Mouse (Mus musculus) midbrain, embryonic 15.5 days (tissue): ENCODE results near the gene Ppp3cb. TPM values are rescaled to one million over a fixed set of nuclear protein-coding genes. Genes with fewer than 3 reads are reported as not detected.
A peak's percentile ranks its signal among the peaks of the same experiment; 100 is the strongest.

ENCODE experiments used
- ATAC-seq: fragments of 200-750 bp; cut with Nextera tagmentation; replicated peaks from 2 replicates; pipeline ENCODE4 v1.8.0; 2017; ENCODE audit warnings: moderate TSS enrichment
- H3K27ac ChIP-seq: fragments of 300-500 bp; sonication (generic); 2 replicates; pipeline ENCODE4 v1.5.1; 2015; ENCODE audit warnings: mild to moderate bottlenecking, inconsistent platforms
- H3K27me3 ChIP-seq: fragments of 300-500 bp; sonication (generic); replicated peaks from 2 replicates; pipeline ENCODE4 v1.6.1; 2015; ENCODE audit warnings: inconsistent platforms
- H3K36me3 ChIP-seq: fragments of 300-500 bp; sonication (generic); replicated peaks from 2 replicates; pipeline ENCODE4 v1.6.1; 2015; ENCODE audit warnings: inconsistent platforms
- H3K4me1 ChIP-seq: fragments of 300-500 bp; sonication (generic); 2 replicates; pipeline ENCODE4 v1.6.1; 2015; ENCODE audit warnings: inconsistent platforms
- H3K4me2 ChIP-seq: fragments of 300-500 bp; sonication (generic); 2 replicates; pipeline ENCODE4 v1.6.1; 2015; ENCODE audit warnings: inconsistent platforms, mild to moderate bottlenecking, moderate library complexity
- H3K4me3 ChIP-seq: fragments of 300-500 bp; sonication (generic); 2 replicates; pipeline ENCODE4 v1.5.1; 2015; ENCODE audit warnings: mild to moderate bottlenecking, inconsistent platforms
- H3K9ac ChIP-seq: fragments of 300-500 bp; sonication (generic); 2 replicates; pipeline ENCODE4 v1.6.1; 2015; ENCODE audit warnings: mild to moderate bottlenecking, inconsistent platforms
- H3K9me3 ChIP-seq: fragments of 300-500 bp; sonication (generic); 2 replicates; pipeline ENCODE4 v1.6.1; 2016; ENCODE audit warnings: inconsistent platforms
- WGBS: fragments of 180-500 bp; shearing (Covaris S2); methylation state at CpG from one replicate; pipeline ENCODE4 v1.1.7; 2015; ENCODE audit warnings: mixed read lengths; 5-methylcytosine and 5-hydroxymethylcytosine counted together
- polyA plus RNA-seq: library from polyadenylated mRNA; unstranded; fragments of >200 nt; fragmentation: Nextera tagmentation; extraction: Ambion mirVana; gene quantifications from 2 replicates; pipeline ENCODE4 v1.2.1, GENCODE M21; 2015

The Ppp3cb gene
- polyA plus RNA-seq, 1 experiment from 2014 or later: 95.9 TPM

DNA sequence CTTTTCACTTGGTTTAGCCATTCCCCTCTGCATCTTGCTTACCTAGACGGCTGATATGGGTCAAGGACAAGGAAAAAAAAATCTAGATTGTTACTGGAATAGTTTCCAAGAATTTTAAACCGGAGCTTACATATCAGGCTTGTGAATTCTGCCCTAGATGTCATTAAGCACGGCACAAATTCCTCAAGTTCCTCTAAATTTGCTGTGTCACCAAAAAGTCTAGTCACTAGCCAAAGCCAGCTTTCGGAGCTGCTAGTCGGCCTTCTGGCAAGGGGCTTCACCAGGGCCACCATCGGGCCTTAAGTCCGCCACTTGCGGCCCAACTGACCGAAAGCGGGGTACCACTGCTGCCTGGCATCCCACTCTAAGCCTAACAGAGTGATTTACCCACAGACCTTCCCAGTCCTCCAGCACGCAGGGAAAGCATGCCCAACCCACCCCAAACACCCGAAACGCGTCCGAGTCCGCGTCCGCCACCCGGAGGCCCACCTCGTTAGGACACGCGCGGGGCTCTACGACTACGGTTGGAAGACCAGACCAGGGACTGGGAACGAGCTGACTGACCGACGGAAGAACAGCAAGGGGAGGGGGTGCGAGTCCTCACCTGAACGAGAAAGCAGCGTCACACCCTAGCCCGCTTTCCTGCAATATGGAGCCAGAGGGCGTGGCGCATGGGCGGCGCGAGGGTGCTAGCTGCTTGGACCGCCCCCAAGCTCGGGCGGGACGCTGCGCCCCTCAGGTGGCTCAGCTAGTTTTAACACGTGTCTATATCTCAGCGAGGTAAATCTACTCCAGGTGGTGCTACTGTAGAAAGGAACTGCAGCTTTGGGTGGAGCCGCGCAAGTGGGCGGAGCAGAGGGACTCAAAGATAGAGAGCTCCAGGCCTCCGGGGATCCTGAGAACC lies 66.8 kb downstream of the Ppp3cb start, which contains the start of gene Anxa7:
Gene Anxa7, minus strand, starts transcription at position 843 of the 904 bp plus-strand sequence.
- Histone ChIP-seq H3K4me2 (peak within 1 kb of the TSS; percentile 73), H3K4me3 (peak within 1 kb of the TSS; percentile 57), H3K4me1 (peaks cover 9% of the 10 kb centered on the region), H3K9ac (peak within 1 kb of the TSS; percentile 46), H3K36me3 (no peaks in the 10 kb centered on the region), H3K27ac (no peak within 1 kb of the TSS), H3K27me3 (no peaks in the 10 kb centered on the region), H3K9me3 (no peaks in the 10 kb centered on the region)
- 2% methylated on average over 48 of the region's 48 CpGs for WGBS
- ATAC-seq: peak; percentile 86

DNA sequence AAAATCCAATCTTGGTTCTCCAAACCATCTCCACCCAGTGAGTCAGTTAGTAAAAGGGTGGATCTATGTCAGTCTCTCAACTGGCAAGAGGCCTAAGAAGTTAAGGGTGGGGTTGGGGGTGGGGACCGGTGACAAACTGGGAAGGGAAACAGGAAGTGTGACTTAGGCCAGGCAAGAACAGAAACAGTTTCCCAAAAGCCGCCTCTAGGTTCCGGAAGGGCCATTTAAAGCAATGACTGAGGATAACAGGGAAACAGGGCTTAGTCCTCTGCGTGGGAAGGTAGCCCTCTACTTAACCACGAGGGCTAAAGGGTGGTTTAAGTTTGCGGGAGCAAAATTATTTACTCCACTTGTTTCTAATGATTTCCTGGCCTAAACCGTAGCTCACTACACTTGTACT lies 67.6 kb downstream of the Ppp3cb start:
- no peak for ATAC-seq
- H3K4me2 ChIP-seq: peak overlapping the region; percentile 73
- H3K27me3 ChIP-seq: no peaks in the 10 kb centered on the region
- H3K36me3 ChIP-seq: no peaks in the 10 kb centered on the region
- H3K4me1 ChIP-seq: peaks cover 9% of the 10 kb centered on the region
- H3K4me3 ChIP-seq: peak overlapping the region; percentile 57
- H3K9me3 ChIP-seq: no peaks in the 10 kb centered on the region
- no peak overlapping the region for H3K27ac ChIP-seq
- 35% methylated on average over 7 of the region's 7 CpGs for WGBS
- H3K9ac ChIP-seq: peak overlapping the region; percentile 46; the same call in 1 of the 2 replicates

DNA sequence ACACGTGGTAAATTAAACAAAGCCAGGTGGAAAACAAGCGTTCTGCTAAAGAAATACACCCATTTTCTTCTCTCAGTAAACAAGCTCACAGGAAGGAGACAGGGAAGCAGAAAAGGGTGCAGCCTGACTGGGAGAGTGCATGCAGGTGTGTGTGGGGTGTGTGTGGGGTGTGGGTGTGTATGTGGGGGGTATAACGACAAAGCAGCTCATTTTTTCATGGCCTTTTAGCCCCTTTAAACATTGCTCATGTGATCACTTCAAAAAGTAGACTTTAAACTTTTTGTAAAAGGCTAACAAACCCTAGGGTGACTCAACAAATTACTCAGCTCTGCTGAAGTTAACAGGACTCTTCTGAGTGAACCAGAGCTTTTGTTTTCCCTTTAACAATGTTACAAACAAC lies 68.0 kb downstream of the Ppp3cb start:
- H3K4me3 ChIP-seq: no peak overlapping the region
- H3K27me3 ChIP-seq: no peaks in the 10 kb centered on the region
- no peak overlapping the region for H3K27ac ChIP-seq
- H3K36me3 ChIP-seq: no peaks in the 10 kb centered on the region
- H3K9ac ChIP-seq: no peak overlapping the region
- WGBS: 64% methylated on average over 3 of the region's 3 CpGs
- ATAC-seq: no peak
- H3K4me1 ChIP-seq: peaks cover 9% of the 10 kb centered on the region
- H3K9me3 ChIP-seq: no peaks in the 10 kb centered on the region
- H3K4me2 ChIP-seq: no peak overlapping the region

DNA sequence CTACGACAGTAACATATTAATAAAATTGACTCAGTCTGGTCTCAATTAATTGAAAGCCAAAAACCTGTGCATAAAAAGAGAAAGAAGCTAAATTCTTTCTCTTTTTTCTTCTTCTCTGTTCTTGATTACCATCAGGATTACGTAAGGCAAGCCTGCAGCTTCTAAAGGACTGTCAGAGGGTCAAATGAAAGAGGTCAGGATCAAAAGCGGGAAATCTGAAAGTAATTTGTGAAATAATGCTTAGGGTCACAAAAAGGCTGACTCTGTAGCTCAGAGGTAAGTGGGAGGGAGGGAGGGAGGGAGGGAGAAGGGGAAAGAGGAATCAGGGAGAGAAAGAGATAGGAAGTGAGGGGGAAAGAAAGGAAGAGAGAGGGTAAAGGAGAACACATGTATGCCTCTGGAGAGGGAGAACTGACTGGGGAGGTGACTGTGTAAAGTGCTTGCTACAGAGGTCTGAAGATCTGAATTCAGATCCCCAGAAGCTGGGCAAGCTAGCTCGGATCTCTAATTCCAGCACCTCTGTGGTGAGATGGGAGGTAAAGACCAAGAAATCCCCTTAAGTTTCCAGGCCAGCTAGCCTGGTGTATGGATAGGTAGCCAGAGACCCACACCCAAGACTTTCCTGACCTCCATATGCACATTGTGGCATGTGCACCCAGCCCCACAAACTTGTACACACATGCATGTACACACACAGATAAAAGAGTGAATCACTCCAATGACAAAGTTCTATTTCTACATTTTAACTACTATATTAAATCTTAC lies 68.9 kb downstream of the Ppp3cb start:
- 45% methylated on average over 4 of the region's 4 CpGs for WGBS
- Histone ChIP-seq H3K4me1 (peaks cover 9% of the 10 kb centered on the region), H3K36me3 (no peaks in the 10 kb centered on the region), H3K27ac (no peak overlapping the region), H3K9me3 (no peaks in the 10 kb centered on the region), H3K4me2 (no peak overlapping the region), H3K9ac (no peak overlapping the region), H3K27me3 (no peaks in the 10 kb centered on the region), H3K4me3 (no peak overlapping the region)
- ATAC-seq: no peak

DNA sequence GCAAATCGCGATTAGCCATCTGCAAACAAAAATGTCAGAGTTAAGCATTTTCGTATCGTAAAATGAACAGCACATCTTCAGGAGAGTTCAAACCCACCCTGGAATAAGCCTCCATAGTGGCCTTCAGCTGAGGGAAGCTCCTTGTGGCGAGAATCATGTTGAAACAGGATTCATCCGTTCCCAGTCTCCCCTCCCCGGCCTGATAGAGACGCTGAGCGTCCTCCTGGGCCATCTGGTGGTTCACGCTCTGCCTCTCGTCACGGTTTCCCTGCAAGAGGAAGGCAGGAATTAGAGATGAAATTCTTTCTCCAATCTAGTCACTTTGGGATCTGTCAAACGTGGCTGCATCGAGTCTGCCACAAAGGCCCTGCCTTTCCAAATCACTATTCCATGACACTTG lies 86.2 kb downstream of the Ppp3cb start:
- Histone ChIP-seq H3K27me3 (no peaks in the 10 kb centered on the region), H3K9me3 (no peaks in the 10 kb centered on the region), H3K4me1 (no peaks in the 10 kb centered on the region), H3K4me3 (no peak overlapping the region), H3K27ac (no peak overlapping the region), H3K36me3 (no peaks in the 10 kb centered on the region), H3K4me2 (no peak overlapping the region), H3K9ac (no peak overlapping the region)
- ATAC-seq: no peak
- WGBS: 85% methylated on average over 14 of the region's 14 CpGs

DNA sequence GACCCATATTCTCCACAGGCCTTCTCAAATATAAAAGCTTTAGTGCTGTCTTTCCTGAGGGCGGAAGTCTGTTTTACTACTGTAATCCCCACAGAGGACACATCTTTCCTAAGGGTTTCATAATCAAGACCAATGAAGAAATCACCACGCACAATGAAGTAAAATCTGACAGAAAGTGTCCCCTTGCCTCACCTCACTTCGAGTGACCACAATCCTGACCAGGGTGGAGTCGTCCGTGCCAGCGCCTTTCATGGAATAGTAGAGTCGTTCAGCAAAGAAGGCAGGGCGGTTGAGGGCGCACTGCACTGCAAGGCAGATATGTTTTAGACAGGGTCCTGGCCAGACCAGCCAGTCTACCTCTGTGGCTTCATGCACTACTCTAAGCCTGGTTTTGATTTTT lies 88.0 kb downstream of the Ppp3cb start:
- Histone ChIP-seq H3K27me3 (no peaks in the 10 kb centered on the region), H3K4me3 (no peak overlapping the region), H3K27ac (no peak overlapping the region), H3K4me1 (no peaks in the 10 kb centered on the region), H3K36me3 (no peaks in the 10 kb centered on the region), H3K4me2 (no peak overlapping the region), H3K9me3 (no peaks in the 10 kb centered on the region), H3K9ac (no peak overlapping the region)
- no peak for ATAC-seq
- WGBS: 95% methylated on average over 9 of the region's 9 CpGs

DNA sequence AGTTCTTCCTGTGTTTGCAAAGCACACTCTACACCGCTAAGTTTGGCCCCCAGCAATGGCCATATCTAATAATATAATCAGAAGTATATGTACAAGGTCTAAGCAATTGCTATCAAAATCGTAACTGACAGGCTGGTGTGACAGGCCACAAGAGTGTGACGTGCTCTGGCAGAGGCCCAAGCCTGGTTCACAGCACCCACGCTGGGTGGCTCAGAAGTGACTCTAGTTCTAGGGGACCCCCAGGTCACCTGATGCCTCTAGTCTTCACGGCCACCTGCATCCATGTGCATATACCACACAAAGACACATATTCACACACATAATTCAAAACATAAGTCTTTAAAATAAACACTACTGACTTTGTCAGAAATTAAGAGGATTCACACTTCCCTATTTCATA lies 93.4 kb downstream of the Ppp3cb start:
- 0 out of 2 replicates have a peak, but pooled peaks cover 10% of the 10 kb centered on the region for H3K4me1 ChIP-seq
- WGBS: 95% methylated on average over 5 of the region's 5 CpGs
- H3K27me3 ChIP-seq: no peaks in the 10 kb centered on the region
- no peak overlapping the region for H3K4me2 ChIP-seq
- H3K9me3 ChIP-seq: no peaks in the 10 kb centered on the region
- no peaks in the 10 kb centered on the region for H3K36me3 ChIP-seq
- no peak overlapping the region for H3K9ac ChIP-seq
- no peak overlapping the region for H3K4me3 ChIP-seq
- no peak for ATAC-seq
- H3K27ac ChIP-seq: no peak overlapping the region

DNA sequence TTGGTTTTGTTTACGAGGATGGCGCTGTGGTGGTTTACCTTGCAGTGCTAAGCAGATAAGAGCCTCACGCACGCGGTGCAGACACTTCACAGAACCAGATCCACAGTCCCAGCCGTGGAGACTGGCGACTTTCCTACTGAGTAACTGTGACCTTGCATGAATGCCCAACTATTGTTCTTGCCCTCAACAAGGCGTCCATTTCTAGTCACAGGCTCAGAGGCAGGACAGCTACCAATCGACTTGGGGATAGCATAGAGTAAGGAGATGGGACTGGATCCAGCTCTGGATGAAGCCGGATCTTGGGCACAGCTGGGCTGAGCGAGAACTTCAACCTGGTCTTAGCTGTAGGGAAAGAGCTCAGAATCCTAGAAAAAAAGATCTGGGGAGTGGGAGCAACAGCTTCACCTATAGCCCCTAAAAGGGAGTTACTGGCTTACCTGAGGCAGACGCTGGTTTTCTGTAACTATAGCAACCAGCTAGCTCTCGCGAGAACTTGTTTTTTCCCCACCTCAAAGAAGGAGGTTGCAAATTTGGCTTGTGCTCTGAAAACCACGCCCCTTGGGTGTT lies 94.5 kb downstream of the Ppp3cb start, which contains the start of gene Cfap70:
Gene Cfap70, minus strand, starts transcription at position 462 of the 567 bp plus-strand sequence.
- Histone ChIP-seq H3K4me3 (peak within 1 kb of the TSS; percentile 43), H3K9me3 (no peaks in the 10 kb centered on the region), H3K4me2 (peak within 1 kb of the TSS; percentile 67), H3K4me1 (0 out of 2 replicates have a peak, but pooled peaks cover 10% of the 10 kb centered on the region), H3K9ac (peak within 1 kb of the TSS; percentile 37), H3K27me3 (no peaks in the 10 kb centered on the region), H3K36me3 (no peaks in the 10 kb centered on the region), H3K27ac (peak within 1 kb of the TSS; percentile 54; the same call in 1 of the 2 replicates)
- peak; percentile 82 for ATAC-seq
- 2% methylated on average over 15 of the region's 15 CpGs for WGBS

DNA sequence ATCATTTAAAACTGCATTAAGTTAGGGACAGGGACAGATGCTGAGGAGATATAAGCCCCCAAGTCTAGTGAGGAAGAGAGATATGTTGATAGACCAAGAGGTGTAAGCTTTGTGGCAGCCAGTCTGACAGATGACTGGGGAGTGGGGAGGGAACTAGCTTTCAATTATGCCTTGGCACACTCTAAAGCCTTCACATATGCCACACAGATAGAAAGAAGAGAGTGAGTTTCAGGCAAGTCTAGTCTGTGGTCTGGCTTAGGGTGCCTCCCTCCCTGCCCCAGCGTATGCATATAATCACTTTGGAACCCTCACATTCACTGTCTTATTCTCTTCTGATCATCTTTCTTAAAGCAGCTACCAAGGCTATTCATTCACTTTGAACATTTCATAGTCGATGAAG lies 95.1 kb downstream of the Ppp3cb start:
- no peak overlapping the region for H3K27ac ChIP-seq
- H3K27me3 ChIP-seq: no peaks in the 10 kb centered on the region
- WGBS: 8% methylated on average over 2 of the region's 2 CpGs
- H3K9me3 ChIP-seq: no peaks in the 10 kb centered on the region
- ATAC-seq: 0 out of 2 replicates have a peak, but pooled peaks have one; percentile 35
- H3K4me2 ChIP-seq: peak overlapping the region; percentile 67
- 0 out of 2 replicates have a peak, but pooled peaks cover 10% of the 10 kb centered on the region for H3K4me1 ChIP-seq
- peak overlapping the region; percentile 43 for H3K4me3 ChIP-seq
- no peaks in the 10 kb centered on the region for H3K36me3 ChIP-seq
- H3K9ac ChIP-seq: peak overlapping the region; percentile 37; the same call in 1 of the 2 replicates

Other genes with a start within 250 kb of the Ppp3cb start
- 49.2 and 54.3 TPM in 2 replicates for gene Ecd, start 198.5 kb downstream of the Ppp3cb start, polyA plus RNA-seq
- gene Fam149b, start 198.4 kb downstream of the Ppp3cb start, polyA plus RNA-seq: 47.3 and 48.4 TPM in 2 replicates
- gene Dnajc9, start 157.7 kb downstream of the Ppp3cb start, polyA plus RNA-seq: 130 and 134 TPM in 2 replicates
- gene Mrps16, start 152.9 kb downstream of the Ppp3cb start, polyA plus RNA-seq: 57.0 and 60.5 TPM in 2 replicates
- 0.72 and 1.7 TPM in 2 replicates for gene Cfap70, start 94.3 kb downstream of the Ppp3cb start, polyA plus RNA-seq
- 13.1 and 13.5 TPM in 2 replicates for gene Anxa7, start 66.4 kb downstream of the Ppp3cb start, polyA plus RNA-seq
- gene Mss51, start 49.7 kb downstream of the Ppp3cb start, polyA plus RNA-seq: 0.39 and 0.40 TPM in 2 replicates
- 13.4 and 14.5 TPM in 2 replicates for gene Usp54, start 94.5 kb upstream of the Ppp3cb start, polyA plus RNA-seq
- 0.17 and 0.50 TPM in 2 replicates for gene Myoz1, start 110.0 kb upstream of the Ppp3cb start, polyA plus RNA-seq
- gene Synpo2l, start 121.8 kb upstream of the Ppp3cb start, polyA plus RNA-seq: 0.14 and 0.23 TPM in 2 replicates
- 97.2 and 101 TPM in 2 replicates for gene Sec24c, start 127.7 kb upstream of the Ppp3cb start, polyA plus RNA-seq
- 30.0 and 30.7 TPM in 2 replicates for gene Fut11, start 148.4 kb upstream of the Ppp3cb start, polyA plus RNA-seq
- gene Chchd1, start 156.4 kb upstream of the Ppp3cb start, polyA plus RNA-seq: 153 and 165 TPM in 2 replicates
- gene Zswim8, start 161.0 kb upstream of the Ppp3cb start, polyA plus RNA-seq: 56.5 and 57.8 TPM in 2 replicates
- gene Ndst2, start 188.0 kb upstream of the Ppp3cb start, polyA plus RNA-seq: 19.4 and 19.9 TPM in 2 replicates
- gene Camk2g, start 247.5 kb upstream of the Ppp3cb start, polyA plus RNA-seq: 140 and 144 TPM in 2 replicates